Mouse (Mus musculus): ENCODE results near the gene Plekha1. TPM values are rescaled to one million over a fixed set of nuclear protein-coding genes. Genes with fewer than 3 reads are reported as not detected.

Gene Plekha1
- polyA plus RNA-seq, 1 experiment, result 17.8 TPM

- 0 out of 2 replicates have a peak, but pooled peaks cover 3% of the 10 kb centered on the region for H3K4me1 ChIP-seq (ENCODE audit: control insufficient read depth, insufficient read depth, insufficient read length, low read length)
- no peak overlapping the region for H3K4me3 ChIP-seq (ENCODE audit: insufficient read depth, low read depth, low read length)
- no peak overlapping the region for H3K27ac ChIP-seq (replicated peaks; ENCODE audit: low read depth, low read length)
Measured at GRCm38 (mm10) chr7:130838658-130839025, 26.9 kb upstream of the Plekha1 start.

GRCm38 (mm10) chr7:130839380-130840100 lies 26.0 kb upstream of the Plekha1 start:
- no peak overlapping the region for H3K4me3 ChIP-seq (ENCODE audit: insufficient read depth, low read depth, low read length)
- H3K4me1 ChIP-seq (ENCODE audit: control insufficient read depth, insufficient read depth, insufficient read length, low read length), result 0 out of 2 replicates have a peak, but pooled peaks cover 3% of the 10 kb centered on the region
- H3K27ac ChIP-seq (replicated peaks; ENCODE audit: low read depth, low read length), result no peak overlapping the region

- no peak overlapping the region for H3K4me3 ChIP-seq (ENCODE audit: insufficient read depth, low read depth, low read length)
- H3K4me1 ChIP-seq (ENCODE audit: control insufficient read depth, insufficient read depth, insufficient read length, low read length), result no peaks in the 10 kb centered on the region
- H3K27ac ChIP-seq (replicated peaks; ENCODE audit: low read depth, low read length), result no peak overlapping the region
Measured at GRCm38 (mm10) chr7:130847164-130847718, 18.3 kb upstream of the Plekha1 start.

GRCm38 (mm10) chr7:130854684-130855292 lies 10.8 kb upstream of the Plekha1 start:
- Histone ChIP-seq H3K4me1 (ENCODE audit: control insufficient read depth, insufficient read depth, insufficient read length, low read length) (no peaks in the 10 kb centered on the region), H3K4me3 (ENCODE audit: insufficient read depth, low read depth, low read length) (no peak overlapping the region), H3K27ac (replicated peaks; ENCODE audit: low read depth, low read length) (no peak overlapping the region)

- H3K27ac ChIP-seq (replicated peaks; ENCODE audit: low read depth, low read length), result no peak overlapping the region
- no peak overlapping the region for H3K4me3 ChIP-seq (ENCODE audit: insufficient read depth, low read depth, low read length)
- no peaks in the 10 kb centered on the region for H3K4me1 ChIP-seq (ENCODE audit: control insufficient read depth, insufficient read depth, insufficient read length, low read length)
Measured at GRCm38 (mm10) chr7:130855681-130856080, 9.9 kb upstream of the Plekha1 start.

GRCm38 (mm10) chr7:130857973-130858372 lies 7.6 kb upstream of the Plekha1 start:
- Histone ChIP-seq H3K27ac (replicated peaks; ENCODE audit: low read depth, low read length) (no peak overlapping the region), H3K4me1 (ENCODE audit: control insufficient read depth, insufficient read depth, insufficient read length, low read length) (no peaks in the 10 kb centered on the region), H3K4me3 (ENCODE audit: insufficient read depth, low read depth, low read length) (no peak overlapping the region)

- no peak overlapping the region for H3K4me3 ChIP-seq (ENCODE audit: insufficient read depth, low read depth, low read length)
Measured at GRCm38 (mm10) chr7:130859926-130860325, 5.6 kb upstream of the Plekha1 start.

GRCm38 (mm10) chr7:130860721-130861142 lies 4.8 kb upstream of the Plekha1 start:
- Histone ChIP-seq H3K27ac (replicated peaks; ENCODE audit: low read depth, low read length) (no peak overlapping the region), H3K4me3 (ENCODE audit: insufficient read depth, low read depth, low read length) (no peak overlapping the region), H3K4me1 (ENCODE audit: control insufficient read depth, insufficient read depth, insufficient read length, low read length) (no peaks in the 10 kb centered on the region)

More at GRCm38 (mm10) chr7:130859926-130860325, 5.6 kb upstream of the Plekha1 start:
- no peaks in the 10 kb centered on the region for H3K4me1 ChIP-seq (ENCODE audit: control insufficient read depth, insufficient read depth, insufficient read length, low read length)
- no peak overlapping the region for H3K27ac ChIP-seq (replicated peaks; ENCODE audit: low read depth, low read length)

- Histone ChIP-seq H3K4me1 (ENCODE audit: control insufficient read depth, insufficient read depth, insufficient read length, low read length) (0 out of 2 replicates have a peak, but pooled peaks cover 2% of the 10 kb centered on the region), H3K4me3 (ENCODE audit: insufficient read depth, low read depth, low read length) (no peak overlapping the region)
Measured at GRCm38 (mm10) chr7:130862501-130862900, 3.1 kb upstream of the Plekha1 start.

GRCm38 (mm10) chr7:130864711-130865110 lies 845 bp upstream of the Plekha1 start:
- Histone ChIP-seq H3K4me3 (ENCODE audit: insufficient read depth, low read depth, low read length) (no peak overlapping the region), H3K4me1 (ENCODE audit: control insufficient read depth, insufficient read depth, insufficient read length, low read length) (peaks cover 3% of the 10 kb centered on the region; the same call in 1 of the 2 replicates), H3K27ac (replicated peaks; ENCODE audit: low read depth, low read length) (no peak overlapping the region)

More at GRCm38 (mm10) chr7:130862501-130862900, 3.1 kb upstream of the Plekha1 start:
- no peak overlapping the region for H3K27ac ChIP-seq (replicated peaks; ENCODE audit: low read depth, low read length)

- H3K27ac ChIP-seq (replicated peaks; ENCODE audit: low read depth, low read length), result peak overlapping the region; percentile 68
- H3K4me3 ChIP-seq (ENCODE audit: insufficient read depth, low read depth, low read length), result peak overlapping the region; percentile 89
- H3K4me1 ChIP-seq (ENCODE audit: control insufficient read depth, insufficient read depth, insufficient read length, low read length), result peaks cover 5% of the 10 kb centered on the region; the same call in 1 of the 2 replicates
Measured at GRCm38 (mm10) chr7:130866640-130867039, 1.1 kb downstream of the Plekha1 start.

- H3K4me3 ChIP-seq (ENCODE audit: insufficient read depth, low read depth, low read length), result peak overlapping the region; percentile 30; the same call in 1 of the 2 replicates
- H3K27ac ChIP-seq (replicated peaks; ENCODE audit: low read depth, low read length), result no peak overlapping the region
Measured at GRCm38 (mm10) chr7:130867256-130867655, 1.7 kb downstream of the Plekha1 start.

GRCm38 (mm10) chr7:130884161-130884560 lies 18.6 kb downstream of the Plekha1 start:
- Histone ChIP-seq H3K4me3 (ENCODE audit: insufficient read depth, low read depth, low read length) (no peak overlapping the region), H3K27ac (replicated peaks; ENCODE audit: low read depth, low read length) (no peak overlapping the region), H3K4me1 (ENCODE audit: control insufficient read depth, insufficient read depth, insufficient read length, low read length) (peaks cover 9% of the 10 kb centered on the region)

More at GRCm38 (mm10) chr7:130867256-130867655, 1.7 kb downstream of the Plekha1 start:
- peaks cover 5% of the 10 kb centered on the region; the same call in 1 of the 2 replicates for H3K4me1 ChIP-seq (ENCODE audit: control insufficient read depth, insufficient read depth, insufficient read length, low read length)

- Histone ChIP-seq H3K4me1 (ENCODE audit: control insufficient read depth, insufficient read depth, insufficient read length, low read length) (peaks cover 9% of the 10 kb centered on the region), H3K27ac (replicated peaks; ENCODE audit: low read depth, low read length) (no peak overlapping the region), H3K4me3 (ENCODE audit: insufficient read depth, low read depth, low read length) (no peak overlapping the region)
Measured at GRCm38 (mm10) chr7:130886246-130886645, 20.7 kb downstream of the Plekha1 start.

- Histone ChIP-seq H3K4me3 (ENCODE audit: insufficient read depth, low read depth, low read length) (no peak overlapping the region), H3K27ac (replicated peaks; ENCODE audit: low read depth, low read length) (no peak overlapping the region), H3K4me1 (ENCODE audit: control insufficient read depth, insufficient read depth, insufficient read length, low read length) (peaks cover 12% of the 10 kb centered on the region)
Measured at GRCm38 (mm10) chr7:130887946-130888345, 22.4 kb downstream of the Plekha1 start.

All from brown adipose tissue, adult 24 weeks (tissue).